Mouse (Mus musculus): ENCODE data around the gene Kcnip2. TPM values are rescaled to one million over a fixed set of nuclear protein-coding genes. Genes with fewer than 3 reads are reported as not detected.
A peak's percentile ranks its signal among the peaks of the same experiment; 100 is the strongest.

Gene Kcnip2
- polyA plus RNA-seq, 1 experiment from 2014 or later: 1.4 TPM

GRCm38 (mm10) chr19:45760810-45761209 is 55.1 kb downstream of the Kcnip2 start:
- Histone ChIP-seq H3K4me2 (replicated peaks) (no peak overlapping the region), H3K27me3 (no peaks in the 10 kb centered on the region), H3K36me3 (peaks cover 90% of the 10 kb centered on the region), H3K9me3 (no peaks in the 10 kb centered on the region), H3K27ac (no peak overlapping the region), H3K9ac (no peak overlapping the region), H3K4me1 (no peaks in the 10 kb centered on the region), H3K4me3 (no peak overlapping the region)
- 93% methylated on average over 3 of the region's 3 CpGs for WGBS
- ATAC-seq (ENCODE audit: insufficient number of reproducible peaks, insufficient read depth, low FRiP score, low TSS enrichment): no peak

GRCm38 (mm10) chr19:45758671-45759070 is 57.2 kb downstream of the Kcnip2 start:
- no peaks in the 10 kb centered on the region for H3K9me3 ChIP-seq
- H3K4me2 ChIP-seq (replicated peaks): no peak overlapping the region
- H3K27ac ChIP-seq: no peak overlapping the region
- WGBS: 91% methylated on average over 5 of the region's 5 CpGs
- H3K27me3 ChIP-seq: no peaks in the 10 kb centered on the region
- peaks cover 92% of the 10 kb centered on the region for H3K36me3 ChIP-seq
- no peak for ATAC-seq (ENCODE audit: insufficient number of reproducible peaks, insufficient read depth, low FRiP score, low TSS enrichment)
- no peaks in the 10 kb centered on the region for H3K4me1 ChIP-seq
- no peak overlapping the region for H3K9ac ChIP-seq
- H3K4me3 ChIP-seq: no peak overlapping the region

GRCm38 (mm10) chr19:45753551-45753950 is 62.3 kb downstream of the Kcnip2 start:
- ATAC-seq (ENCODE audit: insufficient number of reproducible peaks, insufficient read depth, low FRiP score, low TSS enrichment): no peak
- H3K27me3 ChIP-seq: no peaks in the 10 kb centered on the region
- no peak overlapping the region for H3K9ac ChIP-seq
- 93% methylated on average over 3 of the region's 3 CpGs for WGBS
- H3K4me1 ChIP-seq: peaks cover 6% of the 10 kb centered on the region
- no peaks in the 10 kb centered on the region for H3K9me3 ChIP-seq
- H3K4me3 ChIP-seq: no peak overlapping the region
- H3K4me2 ChIP-seq (replicated peaks): no peak overlapping the region
- H3K27ac ChIP-seq: no peak overlapping the region
- peaks cover 65% of the 10 kb centered on the region for H3K36me3 ChIP-seq

- peaks cover 48% of the 10 kb centered on the region for H3K36me3 ChIP-seq
- ATAC-seq (ENCODE audit: insufficient number of reproducible peaks, insufficient read depth, low FRiP score, low TSS enrichment): no peak
Observed at GRCm38 (mm10) chr19:45751881-45752280, 64.0 kb downstream of the Kcnip2 start.

GRCm38 (mm10) chr19:45749243-45750043 is 66.4 kb downstream of the Kcnip2 start, which contains the start of gene Npm3:
Gene Npm3 (minus strand): TSS chr19:45749591.
- H3K36me3 ChIP-seq: peaks cover 25% of the 10 kb centered on the region
- WGBS: under 1% methylated on average over 59 of the region's 60 CpGs
- H3K4me1 ChIP-seq: peaks cover 25% of the 10 kb centered on the region
- peak within 1 kb of the TSS; percentile 76 for H3K9ac ChIP-seq
- ATAC-seq (ENCODE audit: insufficient number of reproducible peaks, insufficient read depth, low FRiP score, low TSS enrichment): peak; percentile 59
- H3K27me3 ChIP-seq: peaks cover 27% of the 10 kb centered on the region
- peak within 1 kb of the TSS; percentile 75 for H3K4me3 ChIP-seq
- no peak within 1 kb of the TSS for H3K27ac ChIP-seq
- H3K4me2 ChIP-seq (replicated peaks): peak within 1 kb of the TSS; percentile 94
- no peaks in the 10 kb centered on the region for H3K9me3 ChIP-seq

More at GRCm38 (mm10) chr19:45751881-45752280, 64.0 kb downstream of the Kcnip2 start:
- Histone ChIP-seq H3K9me3 (no peaks in the 10 kb centered on the region), H3K27ac (no peak overlapping the region), H3K9ac (no peak overlapping the region), H3K27me3 (peaks cover 3% of the 10 kb centered on the region; the same call in 1 of the 2 replicates), H3K4me1 (peaks cover 19% of the 10 kb centered on the region), H3K4me3 (no peak overlapping the region), H3K4me2 (replicated peaks) (no peak overlapping the region)
- WGBS: 90% methylated on average over 7 of the region's 7 CpGs

GRCm38 (mm10) chr19:45748691-45749242 is 67.1 kb downstream of the Kcnip2 start:
- H3K4me2 ChIP-seq (replicated peaks): peak overlapping the region; percentile 94
- H3K9me3 ChIP-seq: no peaks in the 10 kb centered on the region
- peak overlapping the region; percentile 76 for H3K9ac ChIP-seq
- WGBS: 1% methylated on average over 33 of the region's 33 CpGs
- peaks cover 18% of the 10 kb centered on the region for H3K36me3 ChIP-seq
- H3K27ac ChIP-seq: no peak overlapping the region
- peak overlapping the region; percentile 75 for H3K4me3 ChIP-seq
- peaks cover 25% of the 10 kb centered on the region for H3K4me1 ChIP-seq
- H3K27me3 ChIP-seq: peaks cover 34% of the 10 kb centered on the region
- peak; percentile 24; the same call in 1 of the 2 replicates for ATAC-seq (ENCODE audit: insufficient number of reproducible peaks, insufficient read depth, low FRiP score, low TSS enrichment)

- H3K27ac ChIP-seq: no peak overlapping the region
Observed at GRCm38 (mm10) chr19:45748206-45748605, 67.7 kb downstream of the Kcnip2 start.

GRCm38 (mm10) chr19:45747028-45747867 is 68.6 kb downstream of the Kcnip2 start:
- Histone ChIP-seq H3K4me2 (replicated peaks) (no peak overlapping the region), H3K27me3 (peaks cover 48% of the 10 kb centered on the region), H3K9me3 (no peaks in the 10 kb centered on the region), H3K9ac (no peak overlapping the region), H3K27ac (no peak overlapping the region), H3K4me1 (peaks cover 33% of the 10 kb centered on the region), H3K36me3 (peaks cover 7% of the 10 kb centered on the region; the same call in 1 of the 2 replicates), H3K4me3 (no peak overlapping the region)
- ATAC-seq (ENCODE audit: insufficient number of reproducible peaks, insufficient read depth, low FRiP score, low TSS enrichment): peak; percentile 30; the same call in 1 of the 2 replicates
- WGBS: 25% methylated on average over 11 of the region's 11 CpGs

More at GRCm38 (mm10) chr19:45748206-45748605, 67.7 kb downstream of the Kcnip2 start:
- 57% methylated on average over 9 of the region's 9 CpGs for WGBS
- H3K27me3 ChIP-seq: peaks cover 40% of the 10 kb centered on the region
- no peaks in the 10 kb centered on the region for H3K9me3 ChIP-seq
- H3K4me2 ChIP-seq (replicated peaks): peak overlapping the region; percentile 94
- H3K36me3 ChIP-seq: peaks cover 15% of the 10 kb centered on the region
- H3K4me1 ChIP-seq: peaks cover 27% of the 10 kb centered on the region
- no peak for ATAC-seq (ENCODE audit: insufficient number of reproducible peaks, insufficient read depth, low FRiP score, low TSS enrichment)
- H3K4me3 ChIP-seq: peak overlapping the region; percentile 75
- no peak overlapping the region for H3K9ac ChIP-seq

- H3K9ac ChIP-seq: no peak overlapping the region
- peaks cover 40% of the 10 kb centered on the region for H3K4me1 ChIP-seq
- H3K36me3 ChIP-seq: 0 out of 2 replicates have a peak, but pooled peaks cover under 1% of the 10 kb centered on the region
- 7% methylated on average over 29 of the region's 29 CpGs for WGBS
- no peak overlapping the region for H3K27ac ChIP-seq
- peaks cover 56% of the 10 kb centered on the region for H3K27me3 ChIP-seq
- H3K4me3 ChIP-seq: 0 out of 2 replicates have a peak overlapping the region, but pooled peaks have one; percentile 0
- H3K4me2 ChIP-seq (replicated peaks): no peak overlapping the region
- no peaks in the 10 kb centered on the region for H3K9me3 ChIP-seq
- no peak for ATAC-seq (ENCODE audit: insufficient number of reproducible peaks, insufficient read depth, low FRiP score, low TSS enrichment)
Observed at GRCm38 (mm10) chr19:45746153-45747020, 69.5 kb downstream of the Kcnip2 start.

- WGBS: 2% methylated on average over 32 of the region's 32 CpGs
Observed at GRCm38 (mm10) chr19:45745344-45746152, 70.3 kb downstream of the Kcnip2 start.

More at GRCm38 (mm10) chr19:45745344-45746152, 70.3 kb downstream of the Kcnip2 start:
- Histone ChIP-seq H3K4me1 (peaks cover 46% of the 10 kb centered on the region), H3K4me3 (no peak overlapping the region), H3K9me3 (no peaks in the 10 kb centered on the region), H3K9ac (no peak overlapping the region), H3K27ac (no peak overlapping the region), H3K27me3 (peaks cover 64% of the 10 kb centered on the region), H3K36me3 (no peaks in the 10 kb centered on the region), H3K4me2 (replicated peaks) (no peak overlapping the region)
- ATAC-seq (ENCODE audit: insufficient number of reproducible peaks, insufficient read depth, low FRiP score, low TSS enrichment): no peak

All from embryonic facial prominence, embryonic 12.5 days (tissue).